Mouse (Mus musculus) midbrain, embryonic 11.5 days (tissue): Measurements from ENCODE around the gene Ubac2. TPM values are rescaled to one million over a fixed set of nuclear protein-coding genes. Genes with fewer than 3 reads are reported as not detected.
A peak's percentile ranks its signal among the peaks of the same experiment; 100 is the strongest.

Experiments
- ATAC-seq: fragments of 200-750 bp; cut with Nextera tagmentation; 2 replicates; pipeline ENCODE4 v1.8.0; 2017; ENCODE audit warnings: moderate TSS enrichment, moderate library complexity; ENCODE audit not compliant: low FRiP score
- DNase-seq: peaks from one replicate; pipeline ENCODE4 v3.0.0; 2015; ENCODE audit warnings: low spot score; ENCODE audit errors: missing footprints
- H3K27ac ChIP-seq: fragments of 300-500 bp; sonication (generic); 2 replicates; pipeline ENCODE4 v1.5.1; 2014; ENCODE audit warnings: low read depth, low read length
- H3K27me3 ChIP-seq: fragments of 300-500 bp; sonication (generic); 2 replicates; pipeline ENCODE4 v1.6.1; 2014; ENCODE audit warnings: mild to moderate bottlenecking, low read length, moderate library complexity, mixed read lengths; ENCODE audit not compliant: control insufficient read depth, insufficient read depth
- H3K36me3 ChIP-seq: fragments of 300-500 bp; sonication (generic); 2 replicates; pipeline ENCODE4 v1.6.1; 2014; ENCODE audit warnings: mild to moderate bottlenecking, low read length, moderate library complexity, mixed read lengths; ENCODE audit not compliant: control insufficient read depth, insufficient read depth
- H3K4me1 ChIP-seq: fragments of 300-500 bp; sonication (generic); 2 replicates; pipeline ENCODE4 v1.6.1; 2014; ENCODE audit warnings: low read length; ENCODE audit not compliant: control insufficient read depth, insufficient read depth
- H3K4me2 ChIP-seq: fragments of 300-500 bp; sonication (generic); 2 replicates; pipeline ENCODE4 v1.6.1; 2014; ENCODE audit warnings: mild to moderate bottlenecking, moderate library complexity
- H3K4me3 ChIP-seq: fragments of 300-500 bp; sonication (generic); 2 replicates; pipeline ENCODE4 v1.5.1; 2014; ENCODE audit warnings: low read depth, low read length
- H3K9ac ChIP-seq: fragments of 300-500 bp; sonication (generic); 2 replicates; pipeline ENCODE4 v1.6.1; 2014; ENCODE audit warnings: low read length
- H3K9me3 ChIP-seq: fragments of 300-500 bp; sonication (generic); 2 replicates; pipeline ENCODE4 v1.6.1; 2016; ENCODE audit warnings: low read length; ENCODE audit not compliant: control insufficient read depth
- WGBS: fragments of 180-500 bp; shearing (Covaris S2); extraction: QIAGEN DNeasy Blood & Tissue Kit; methylation state at CpG from one replicate; pipeline ENCODE4 v1.1.7; 2014; 5-methylcytosine and 5-hydroxymethylcytosine counted together
- polyA plus RNA-seq: library from polyadenylated mRNA; unstranded; fragments of >200 nt; fragmentation: Nextera tagmentation; extraction: Ambion mirVana; gene quantifications from 2 replicates; pipeline ENCODE4 v1.2.1, GENCODE M21; 2014

Ubac2 gene
- polyA plus RNA-seq, 1 experiment from 2014 or later, result 64.0 TPM

DNA sequence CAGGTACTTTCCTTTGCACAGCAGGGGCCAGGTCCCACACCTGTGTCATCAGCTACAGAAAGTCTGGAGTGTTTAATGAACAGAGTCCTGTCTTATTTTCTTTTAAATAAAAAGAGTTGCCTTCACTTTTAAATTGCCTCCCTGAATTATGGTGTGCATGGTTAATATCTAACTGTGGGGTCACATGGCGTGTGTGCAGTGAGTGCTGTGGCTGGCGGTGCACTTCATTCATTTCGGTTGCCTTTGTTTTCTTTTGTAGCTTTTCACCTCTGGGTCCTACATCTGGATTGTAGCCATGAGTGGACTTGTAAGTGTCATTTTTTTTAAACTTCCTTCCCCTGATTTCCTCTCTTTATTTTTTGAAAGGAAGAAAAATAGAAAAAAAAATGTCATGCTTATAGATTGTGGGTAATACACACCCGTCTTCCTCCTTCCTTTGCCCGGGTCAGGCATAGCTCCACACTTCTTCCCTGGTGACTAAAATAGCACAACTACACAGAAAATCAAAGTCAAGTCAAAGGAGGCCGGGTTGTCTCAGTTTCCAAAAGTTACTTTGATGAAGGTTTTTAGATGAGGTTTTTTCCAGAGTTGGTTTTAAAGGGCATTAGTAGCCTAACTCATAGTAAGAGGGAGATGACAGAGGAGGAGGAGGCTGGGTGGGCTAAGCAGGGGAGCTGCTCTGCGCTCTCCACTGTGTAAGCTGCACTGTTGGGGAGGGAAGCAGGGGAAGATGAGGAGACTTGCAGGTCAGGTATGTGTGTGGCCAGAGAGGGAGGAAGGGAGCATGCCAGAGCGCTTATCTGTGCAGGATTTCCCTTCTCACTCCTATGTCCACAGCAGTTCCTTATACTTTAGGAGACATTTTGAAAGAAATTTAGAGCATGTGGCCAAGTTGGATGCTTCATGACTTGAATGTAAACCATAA, 104.9 kb downstream of the Ubac2 start:
- DNase-seq (peak; percentile 6), ATAC-seq (no peak)
- Histone ChIP-seq H3K4me3 (no peak overlapping the region), H3K27me3 (no peaks in the 10 kb centered on the region), H3K9ac (no peak overlapping the region), H3K9me3 (no peaks in the 10 kb centered on the region), H3K4me1 (no peaks in the 10 kb centered on the region), H3K27ac (no peak overlapping the region), H3K36me3 (no peaks in the 10 kb centered on the region), H3K4me2 (no peak overlapping the region)
- WGBS, result 79% methylated on average over 8 of the region's 8 CpGs

GRCm38 (mm10) chr14:121985477-121985876, 107.1 kb downstream of the Ubac2 start:
- H3K4me2 ChIP-seq, result no peak overlapping the region
- WGBS, result 90% methylated on average over 3 of the region's 3 CpGs

GRCm38 (mm10) chr14:121986028-121986427, 107.6 kb downstream of the Ubac2 start:
- 85% methylated on average over 6 of the region's 6 CpGs for WGBS
- Histone ChIP-seq H3K36me3 (no peaks in the 10 kb centered on the region), H3K27ac (no peak overlapping the region), H3K9ac (no peak overlapping the region), H3K27me3 (no peaks in the 10 kb centered on the region), H3K4me3 (no peak overlapping the region), H3K4me2 (no peak overlapping the region), H3K4me1 (no peaks in the 10 kb centered on the region), H3K9me3 (no peaks in the 10 kb centered on the region)
- DNase-seq (no peak), ATAC-seq (no peak)

More at GRCm38 (mm10) chr14:121985477-121985876, 107.1 kb downstream of the Ubac2 start:
- Histone ChIP-seq H3K4me1 (no peaks in the 10 kb centered on the region), H3K36me3 (no peaks in the 10 kb centered on the region), H3K27me3 (no peaks in the 10 kb centered on the region), H3K9ac (no peak overlapping the region), H3K4me3 (no peak overlapping the region), H3K27ac (no peak overlapping the region), H3K9me3 (no peaks in the 10 kb centered on the region)
- ATAC-seq, result no peak
- DNase-seq, result peak; percentile 4

DNA sequence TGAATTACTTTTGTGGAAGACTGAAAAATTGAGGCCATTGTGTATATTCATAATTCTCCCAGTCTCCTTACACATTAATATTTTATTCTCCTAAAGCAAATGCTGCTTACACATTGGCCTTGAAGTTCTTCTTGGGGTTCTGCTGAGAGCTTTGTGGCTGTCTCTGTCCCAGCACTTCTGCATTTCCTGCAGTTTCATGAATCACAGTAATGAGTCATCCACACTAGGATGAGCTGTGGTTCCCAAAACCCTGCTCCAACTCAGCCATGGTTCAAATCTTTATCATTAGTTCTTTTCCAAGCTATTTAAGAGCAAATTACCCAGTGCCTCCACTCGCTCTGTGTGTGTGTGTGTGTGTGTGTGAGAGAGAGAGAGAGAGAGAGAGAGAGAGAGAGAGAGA, 108.9 kb downstream of the Ubac2 start:
- Histone ChIP-seq H3K4me3 (no peak overlapping the region), H3K9me3 (no peaks in the 10 kb centered on the region), H3K4me1 (no peaks in the 10 kb centered on the region), H3K27ac (no peak overlapping the region), H3K27me3 (no peaks in the 10 kb centered on the region), H3K4me2 (no peak overlapping the region), H3K36me3 (no peaks in the 10 kb centered on the region), H3K9ac (no peak overlapping the region)
- no peak for DNase-seq
- 100% methylated on average over 1 of the region's 1 CpGs for WGBS
- ATAC-seq, result no peak

DNA sequence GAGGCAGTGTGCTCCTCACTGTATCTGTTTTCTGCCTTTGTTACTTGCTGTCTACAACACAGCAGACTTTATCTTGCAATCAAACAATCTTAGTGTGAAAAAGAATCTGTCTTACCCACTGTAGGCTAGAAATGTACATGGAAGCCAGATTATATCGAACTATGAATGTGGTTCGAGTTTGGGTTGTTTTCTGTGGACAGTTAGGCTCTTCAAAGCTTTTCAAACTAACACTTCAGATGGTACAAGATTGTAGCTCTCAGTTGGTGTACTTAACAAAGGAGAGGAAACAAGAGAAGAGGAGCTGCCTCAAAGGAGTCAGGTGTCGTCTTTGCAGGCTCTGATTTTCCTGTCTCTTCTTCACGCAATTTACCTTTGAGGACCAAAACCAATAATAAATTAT, 109.3 kb downstream of the Ubac2 start:
- ATAC-seq (no peak), DNase-seq (no peak)
- H3K4me1 ChIP-seq, result no peaks in the 10 kb centered on the region
- H3K4me3 ChIP-seq, result no peak overlapping the region
- H3K36me3 ChIP-seq, result no peaks in the 10 kb centered on the region
- no peaks in the 10 kb centered on the region for H3K27me3 ChIP-seq
- H3K4me2 ChIP-seq, result no peak overlapping the region
- no peak overlapping the region for H3K27ac ChIP-seq
- 85% methylated on average over 4 of the region's 4 CpGs for WGBS
- H3K9ac ChIP-seq, result no peak overlapping the region
- no peaks in the 10 kb centered on the region for H3K9me3 ChIP-seq

DNA sequence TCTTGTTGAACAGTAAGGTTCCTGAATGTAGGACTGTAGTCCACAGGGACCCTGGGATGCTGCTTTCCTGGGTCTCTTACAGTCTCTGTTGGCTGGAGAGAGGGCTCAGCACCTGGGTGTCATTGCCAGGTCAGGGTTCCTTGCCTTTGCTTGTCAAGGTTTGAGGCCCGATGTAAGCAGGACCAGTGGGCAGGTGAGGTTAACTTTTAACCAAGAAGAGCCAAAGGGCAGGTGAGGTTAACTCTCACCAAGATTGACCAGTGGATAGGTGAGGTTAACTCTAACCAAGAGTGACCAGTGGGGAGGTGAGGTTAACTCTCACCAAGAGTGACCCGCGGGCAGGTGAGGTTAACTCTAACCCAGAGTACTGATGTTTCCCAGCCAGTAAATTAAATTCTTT, 110.9 kb downstream of the Ubac2 start:
- no peaks in the 10 kb centered on the region for H3K4me1 ChIP-seq
- peaks cover 3% of the 10 kb centered on the region; the same call in 1 of the 2 replicates for H3K36me3 ChIP-seq
- ATAC-seq, result no peak
- WGBS, result 94% methylated on average over 3 of the region's 3 CpGs
- no peak overlapping the region for H3K4me3 ChIP-seq
- no peak overlapping the region for H3K4me2 ChIP-seq
- no peaks in the 10 kb centered on the region for H3K9me3 ChIP-seq
- no peak overlapping the region for H3K9ac ChIP-seq
- no peak for DNase-seq
- H3K27me3 ChIP-seq, result no peaks in the 10 kb centered on the region
- H3K27ac ChIP-seq, result no peak overlapping the region

GRCm38 (mm10) chr14:121989869-121990268, 111.4 kb downstream of the Ubac2 start:
- Histone ChIP-seq H3K4me2 (no peak overlapping the region), H3K9me3 (no peaks in the 10 kb centered on the region), H3K27me3 (no peaks in the 10 kb centered on the region), H3K27ac (no peak overlapping the region), H3K4me1 (no peaks in the 10 kb centered on the region), H3K36me3 (peaks cover 5% of the 10 kb centered on the region; the same call in 1 of the 2 replicates), H3K4me3 (no peak overlapping the region), H3K9ac (no peak overlapping the region)
- ATAC-seq (no peak), DNase-seq (no peak)
- WGBS, result 98% methylated on average over 3 of the region's 3 CpGs

DNA sequence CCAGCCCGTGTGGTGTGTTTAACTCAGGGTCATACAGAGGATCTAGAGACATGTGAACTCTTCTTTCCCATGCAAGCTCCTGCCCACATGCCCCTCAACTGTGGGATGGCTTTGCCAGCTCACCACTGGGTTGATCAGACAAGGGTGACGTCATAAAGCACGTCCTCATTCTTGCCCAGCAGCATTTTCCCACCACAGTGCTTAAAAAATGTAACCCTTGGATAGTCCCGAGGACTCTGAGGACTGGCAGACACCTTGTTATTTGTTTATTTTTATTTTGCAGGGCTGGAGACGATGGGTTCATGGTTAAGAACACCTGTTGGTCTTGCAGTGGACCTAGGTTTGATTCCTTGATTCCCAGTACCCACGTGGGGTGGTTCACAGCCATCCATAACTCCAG, 112.5 kb downstream of the Ubac2 start:
- WGBS, result 90% methylated on average over 6 of the region's 6 CpGs

GRCm38 (mm10) chr14:121991921-121992320, 113.5 kb downstream of the Ubac2 start:
- H3K4me3 ChIP-seq, result no peak overlapping the region
- H3K9me3 ChIP-seq, result no peaks in the 10 kb centered on the region
- no peak overlapping the region for H3K4me2 ChIP-seq
- DNase-seq (no peak), ATAC-seq (no peak)
- H3K4me1 ChIP-seq, result no peaks in the 10 kb centered on the region
- no peak overlapping the region for H3K27ac ChIP-seq
- H3K9ac ChIP-seq, result no peak overlapping the region
- H3K36me3 ChIP-seq, result peaks cover 5% of the 10 kb centered on the region; the same call in 1 of the 2 replicates
- H3K27me3 ChIP-seq, result no peaks in the 10 kb centered on the region

More for the DNA sequence above, 112.5 kb downstream of the Ubac2 start:
- Histone ChIP-seq H3K27ac (no peak overlapping the region), H3K4me3 (no peak overlapping the region), H3K36me3 (peaks cover 5% of the 10 kb centered on the region; the same call in 1 of the 2 replicates), H3K4me2 (no peak overlapping the region), H3K9ac (no peak overlapping the region), H3K4me1 (no peaks in the 10 kb centered on the region), H3K27me3 (no peaks in the 10 kb centered on the region), H3K9me3 (no peaks in the 10 kb centered on the region)
- DNase-seq, result no peak
- ATAC-seq, result no peak
